Mouse (Mus musculus) adrenal gland, adult 18-20 months (tissue): ENCODE measurements around the gene Zdhhc25. TPM values are rescaled to one million over a fixed set of nuclear protein-coding genes. Genes with fewer than 3 reads are reported as not detected.

Experiments
- DNase-seq, 2 experiments: peaks; one replicate each; pipeline ENCODE4 v3.0.0; 2021 to 2022; ENCODE audit warnings: low spot score in 2 of 2
- long read RNA-seq, 2 experiments: library from polyadenylated mRNA; stranded (forward); transcript quantifications; one replicate each; pipeline ENCODE4 v2.0.0; 2021
- total RNA-seq, 2 experiments: library from RNA; stranded (reverse); gene quantifications; 1 replicate in 1 of 2; 2 replicates in 1 of 2; pipeline ENCODE4 v1.2.3; 2021

Gene Zdhhc25
- total RNA-seq = not detected
- long read RNA-seq, experiment 1 = 0 reads
- long read RNA-seq, experiment 2 = 0 reads

DNA sequence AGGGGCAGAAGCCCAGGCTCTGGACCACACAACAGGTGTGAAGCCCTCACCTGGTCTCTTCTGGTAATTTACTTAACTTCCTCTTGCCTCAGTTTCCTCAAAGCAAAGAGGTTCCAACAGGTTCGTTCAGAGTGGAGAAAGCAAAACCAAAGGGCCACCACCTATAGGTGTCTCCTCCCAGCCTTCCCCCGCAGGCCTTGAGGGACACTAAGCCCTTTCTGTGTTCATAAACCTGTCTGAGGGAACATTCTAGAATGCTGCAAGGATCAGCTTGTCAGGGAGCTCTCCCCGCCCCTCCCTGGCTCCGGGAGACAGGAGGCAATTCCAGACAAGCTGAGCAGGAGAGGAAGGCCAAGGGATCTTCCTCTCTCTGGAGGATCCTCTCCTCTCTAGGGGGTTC lies at the start of gene Zdhhc25:
Gene Zdhhc25, plus strand, starts transcription at position 301 of the 400 bp plus-strand sequence.
- DNase-seq = no peak

DNA sequence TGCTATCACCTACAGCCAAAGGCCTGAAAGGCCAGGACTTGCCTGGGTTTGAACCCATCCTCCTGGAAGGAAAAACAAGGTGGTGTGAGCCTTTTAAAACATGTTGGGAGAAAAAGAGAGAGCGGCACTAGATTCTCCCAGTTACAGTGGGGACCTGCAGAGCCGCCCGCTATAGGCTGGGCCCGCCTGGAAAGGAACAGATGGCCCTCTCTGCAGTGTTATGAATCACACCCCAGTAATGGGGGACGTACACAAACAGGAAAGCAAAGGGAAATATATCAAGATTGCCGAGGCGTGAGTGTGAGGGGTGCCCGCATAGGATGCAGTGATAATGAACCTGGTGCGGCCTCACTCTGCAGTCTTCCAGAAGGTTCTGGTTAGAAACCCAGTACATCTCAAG lies 47.2 kb upstream of the Zdhhc25 start:
- DNase-seq = no peak

DNA sequence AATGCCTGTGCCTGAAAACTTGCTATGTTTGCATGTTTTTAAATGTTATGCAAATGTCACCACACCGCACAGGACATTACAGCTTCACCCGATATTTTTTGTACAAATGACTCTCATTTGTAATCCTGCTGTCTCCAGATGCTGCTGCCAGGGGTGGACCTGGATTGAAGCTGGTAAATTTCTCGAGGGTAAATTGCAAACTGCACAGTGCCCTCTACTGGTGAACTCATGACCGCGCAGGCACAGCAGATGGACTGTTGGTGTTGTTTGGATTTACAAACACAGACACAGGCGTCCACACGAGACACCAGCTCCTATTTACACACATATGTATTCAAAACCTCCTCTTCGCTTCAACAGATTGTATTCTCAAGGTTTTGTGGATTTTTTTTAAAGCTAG lies 44.6 kb upstream of the Zdhhc25 start:
- DNase-seq = peak in 1 of 2 experiments; percentile 12

DNA sequence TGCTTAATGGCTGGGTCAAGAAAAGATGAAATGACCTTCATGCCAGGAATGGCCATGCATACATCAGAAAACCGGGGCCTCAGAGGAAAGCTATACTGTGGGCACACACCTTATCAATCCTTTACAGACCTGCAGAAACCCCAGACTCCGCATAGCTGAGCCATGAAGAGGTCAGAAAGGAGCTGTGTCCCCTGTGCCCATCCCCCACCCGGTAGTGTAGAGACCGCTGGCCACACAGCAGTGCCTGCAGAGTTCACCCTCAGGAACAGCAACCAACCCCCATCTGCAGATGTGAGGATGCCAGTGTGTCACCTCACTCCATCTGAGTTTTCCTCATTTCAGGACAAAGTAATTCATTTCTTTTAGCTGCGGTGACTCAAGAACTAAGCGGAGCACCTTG lies 39.5 kb upstream of the Zdhhc25 start:
- DNase-seq = no peak

DNA sequence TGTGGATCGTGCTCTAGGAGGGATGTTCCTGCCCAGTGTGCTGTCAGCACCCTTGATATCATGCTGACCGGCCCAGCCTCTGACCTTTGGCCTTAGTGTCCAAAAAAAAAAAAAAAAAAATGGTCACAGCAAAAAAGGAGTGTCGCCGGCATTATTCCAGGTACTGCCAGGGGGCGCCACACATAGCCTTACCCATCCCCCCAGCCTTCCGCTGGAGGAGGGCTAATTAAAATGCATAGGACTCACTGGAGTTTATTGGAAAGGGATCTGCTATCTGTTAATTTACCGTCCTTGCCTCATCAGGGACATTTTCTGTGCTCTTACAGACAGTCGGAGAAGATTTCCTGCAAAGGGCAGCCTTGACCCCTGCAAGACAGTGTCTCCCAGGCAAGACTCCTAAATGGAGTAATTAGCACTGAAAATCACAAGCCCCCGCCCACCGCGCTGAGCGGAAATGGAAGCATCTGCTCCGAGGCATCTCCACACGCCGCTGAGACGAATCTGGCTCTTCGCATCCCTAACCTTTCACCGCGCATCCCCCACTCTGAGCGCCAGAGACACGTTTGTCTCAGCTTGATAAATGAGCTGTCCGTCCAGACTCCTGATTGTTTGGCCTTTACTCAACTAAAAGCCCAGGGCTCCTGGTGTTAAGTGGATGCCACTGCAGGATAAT lies 38.9 kb upstream of the Zdhhc25 start:
- no peak for DNase-seq

DNA sequence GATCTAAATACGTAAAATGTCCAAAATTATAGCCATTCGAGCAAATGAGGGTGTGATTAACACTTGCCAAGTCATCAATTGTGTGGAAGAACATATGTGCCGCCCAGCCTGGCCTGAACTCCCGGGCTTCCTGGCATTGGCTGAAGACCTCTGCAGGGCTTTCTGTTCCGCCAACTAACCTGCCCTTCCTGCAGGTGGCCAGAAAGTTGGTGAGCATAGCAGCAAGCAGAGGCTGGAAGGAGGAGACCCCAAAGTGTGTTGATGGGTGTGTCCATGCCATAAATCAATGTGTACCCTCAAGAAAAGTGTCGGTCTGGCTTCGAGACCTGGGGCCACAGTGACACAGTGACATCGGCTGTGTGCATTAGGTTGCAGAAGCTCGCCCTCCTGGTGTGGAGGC lies 34.8 kb upstream of the Zdhhc25 start:
- DNase-seq = no peak

DNA sequence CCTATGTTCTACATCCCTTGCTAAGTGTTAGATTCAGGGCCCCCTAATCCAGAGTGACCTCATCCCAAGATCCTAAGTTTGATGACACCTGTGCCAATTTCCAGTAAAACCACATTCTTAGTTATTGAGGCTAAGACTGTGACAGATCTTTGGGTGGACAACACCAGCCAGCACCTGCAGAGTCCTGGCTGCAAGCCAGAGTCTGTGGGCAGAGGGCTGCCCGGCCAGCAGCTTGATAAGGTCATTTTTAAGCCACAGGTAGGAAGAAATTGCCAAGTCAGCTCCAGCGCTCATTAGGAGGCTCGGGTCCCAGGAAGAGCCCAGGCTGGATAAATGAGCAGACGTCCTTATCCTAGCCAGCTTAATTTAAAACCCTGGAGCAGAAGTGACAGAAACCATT lies 34.3 kb upstream of the Zdhhc25 start:
- no peak for DNase-seq

DNA sequence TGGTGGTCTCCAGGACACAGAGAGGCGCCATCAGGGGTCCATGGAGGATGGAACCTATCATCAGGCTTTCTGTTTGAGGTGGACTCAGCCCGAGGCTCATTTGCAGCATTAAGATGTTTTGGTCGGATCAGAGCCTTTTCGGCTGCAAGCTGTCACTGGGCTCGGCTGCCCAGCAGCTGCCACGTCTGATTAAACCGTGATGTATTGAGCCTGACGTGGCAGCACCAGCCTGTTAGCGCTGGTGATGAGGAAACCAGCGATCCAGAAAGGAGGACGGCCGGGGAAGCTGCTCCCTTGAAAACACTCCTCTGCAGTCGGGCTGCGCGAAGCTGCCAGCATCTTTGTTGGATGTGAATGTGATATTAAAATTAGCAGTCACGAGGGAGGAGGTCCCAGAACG lies 29.4 kb upstream of the Zdhhc25 start:
- no peak for DNase-seq

DNA sequence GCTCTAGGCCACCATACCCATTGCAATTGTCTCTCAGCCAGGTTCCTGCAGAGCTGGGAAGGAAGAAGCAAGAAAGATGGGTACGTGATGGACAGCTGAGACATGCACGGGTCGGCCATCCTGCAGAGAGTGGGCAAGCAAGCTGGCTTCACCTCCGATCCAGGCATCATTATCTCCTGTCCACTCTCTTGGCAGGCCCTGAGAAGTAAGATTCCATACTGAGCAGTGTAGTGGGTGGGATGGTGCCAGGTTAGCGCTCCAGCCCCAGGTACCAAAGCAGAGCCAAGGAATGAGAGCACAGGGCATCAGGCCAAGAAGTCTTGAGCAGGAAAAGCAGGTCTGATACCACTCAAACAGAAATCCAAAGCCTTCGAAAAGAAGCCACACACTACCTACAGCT lies 20.6 kb upstream of the Zdhhc25 start:
- DNase-seq = no peak

DNA sequence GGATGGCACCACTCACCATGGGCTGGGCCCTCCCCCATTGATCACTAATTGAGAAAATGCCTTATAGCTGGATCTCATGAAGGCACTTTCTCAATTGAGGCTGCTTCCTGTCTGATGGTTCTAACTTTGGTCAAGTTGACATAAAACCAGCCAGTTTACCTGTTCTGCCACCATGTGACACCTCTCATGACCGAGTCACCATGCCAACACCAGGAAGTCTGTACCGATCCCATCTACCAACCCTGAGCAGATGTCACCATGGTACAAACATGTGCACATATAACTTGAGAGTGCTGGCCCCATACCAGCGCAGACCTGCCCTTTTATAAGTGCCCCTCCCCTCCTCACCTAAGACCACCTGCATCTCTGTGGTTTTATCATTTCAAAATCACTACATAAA lies 2.4 kb downstream of the Zdhhc25 start:
- DNase-seq = no peak

DNA sequence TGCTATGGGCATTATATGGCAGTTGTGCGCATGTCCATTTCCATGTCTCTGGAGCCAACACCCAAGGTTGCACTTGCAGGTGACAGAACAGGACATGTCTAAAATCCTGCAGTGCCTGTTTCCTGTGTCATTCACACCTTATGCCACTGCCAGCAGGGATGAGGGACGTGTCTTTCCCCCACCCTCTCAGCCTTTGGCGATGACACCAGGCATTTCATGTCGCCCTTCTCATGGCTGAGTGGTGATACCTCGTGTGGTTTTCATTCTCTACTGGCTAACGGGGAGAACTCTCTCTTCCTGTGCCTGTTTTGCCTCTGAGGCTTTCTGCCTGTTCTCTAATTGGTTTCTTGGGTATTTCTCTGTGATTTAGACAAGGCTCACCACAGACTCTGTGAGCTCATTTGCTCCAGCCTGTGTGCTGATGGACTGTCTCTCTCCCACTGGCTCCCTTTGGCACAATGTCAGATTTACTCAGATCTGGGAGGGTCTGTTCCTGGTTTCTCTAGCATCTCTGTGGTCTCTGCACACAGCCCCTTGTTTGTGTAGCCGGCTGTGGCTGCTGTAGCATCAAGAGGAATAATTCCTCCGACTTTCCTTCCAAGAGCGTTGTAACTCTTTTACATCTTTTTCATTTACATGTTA lies 3.1 kb downstream of the Zdhhc25 start:
- no peak for DNase-seq

DNA sequence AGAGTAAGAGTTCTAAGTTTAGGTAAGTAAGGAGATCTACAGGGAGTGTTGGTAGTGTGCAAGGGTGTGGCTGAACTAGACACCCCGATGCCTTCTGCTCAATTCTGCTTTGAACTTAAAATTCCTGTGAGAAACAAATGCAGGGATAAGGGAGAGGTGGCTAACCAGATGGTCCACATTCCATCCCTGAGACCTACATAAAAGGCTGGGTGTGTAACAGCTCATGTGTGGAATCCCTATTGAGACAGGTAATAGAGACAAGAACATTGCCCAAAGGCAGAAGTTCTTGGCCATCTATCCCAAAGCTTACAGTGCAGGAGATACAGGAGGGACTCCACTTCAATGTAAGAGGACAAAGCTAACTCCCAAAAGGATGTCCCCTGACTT lies 3.6 kb downstream of the Zdhhc25 start:
- DNase-seq = no peak

DNA sequence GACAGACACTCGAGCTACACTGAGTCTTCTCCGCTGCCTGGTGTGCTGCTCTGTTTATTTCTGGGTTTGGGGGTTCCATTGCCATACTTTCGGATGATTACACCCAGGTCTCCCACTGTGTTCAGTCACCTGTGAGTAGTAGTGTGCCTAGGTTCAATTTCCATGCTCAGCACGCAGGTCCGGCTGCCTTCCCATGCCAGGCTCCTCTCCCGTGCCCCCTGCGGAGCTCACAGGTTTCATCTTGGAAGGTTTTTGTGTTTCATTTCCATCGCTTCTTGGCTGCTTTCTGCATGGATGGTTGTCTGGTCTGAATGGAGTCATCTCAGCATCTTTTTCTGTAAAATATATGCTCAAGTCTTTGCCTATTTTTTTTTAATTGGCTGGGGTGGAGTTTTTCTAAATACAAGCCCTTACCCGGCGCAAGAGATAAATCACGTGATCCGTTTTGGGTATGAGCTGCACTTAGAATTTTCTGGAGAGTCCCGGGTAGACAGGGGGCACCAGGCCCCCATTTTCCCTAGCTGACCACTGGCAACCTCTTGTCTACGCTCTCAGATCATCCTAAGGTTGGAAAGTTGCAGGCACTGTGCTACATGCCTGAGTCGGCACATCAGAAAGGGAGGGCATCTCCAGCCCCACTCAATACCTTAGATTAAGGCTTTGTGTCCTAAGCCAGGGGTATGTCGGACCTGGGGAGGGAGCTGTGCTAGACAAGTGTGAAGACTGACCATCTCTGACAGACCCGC lies 4.7 kb downstream of the Zdhhc25 start:
- DNase-seq = no peak

DNA sequence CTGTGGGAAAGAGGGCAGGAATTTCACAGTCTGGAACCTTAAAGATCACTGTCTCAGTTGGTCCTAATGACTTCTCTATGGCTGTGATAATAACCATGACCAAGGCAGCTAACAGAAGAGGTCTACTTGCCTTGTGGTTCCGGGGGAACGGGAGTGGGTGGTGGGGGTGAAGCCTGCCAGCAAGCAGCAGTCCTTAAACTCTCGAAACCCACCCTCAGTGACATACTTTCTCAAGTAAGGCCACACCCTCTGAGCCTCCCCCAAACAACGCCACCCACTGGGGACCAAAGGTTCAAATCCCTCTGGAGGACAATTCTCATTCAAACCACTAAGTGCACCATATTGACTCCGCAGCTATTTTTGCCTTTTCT lies 5.3 kb downstream of the Zdhhc25 start:
- DNase-seq = no peak

DNA sequence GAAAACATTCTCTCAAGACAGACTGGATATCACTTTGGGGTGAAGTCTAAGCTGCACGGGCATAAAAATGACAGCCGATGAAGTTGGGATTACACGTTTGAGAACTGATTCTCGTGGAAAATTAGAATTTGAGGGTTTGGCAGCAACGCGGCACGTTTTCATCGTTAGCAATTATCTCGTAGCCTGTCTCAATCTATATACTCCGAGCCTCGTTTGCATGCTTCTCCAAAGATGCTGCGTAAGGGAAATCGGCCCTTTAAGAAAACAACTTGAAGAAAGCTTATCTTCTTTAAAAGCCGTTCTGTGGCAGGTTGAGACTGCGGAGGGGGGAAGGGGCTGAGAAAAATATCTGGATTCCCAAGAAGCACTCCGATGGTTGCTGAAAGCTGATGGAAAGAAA lies 17.0 kb downstream of the Zdhhc25 start:
- DNase-seq = no peak

DNA sequence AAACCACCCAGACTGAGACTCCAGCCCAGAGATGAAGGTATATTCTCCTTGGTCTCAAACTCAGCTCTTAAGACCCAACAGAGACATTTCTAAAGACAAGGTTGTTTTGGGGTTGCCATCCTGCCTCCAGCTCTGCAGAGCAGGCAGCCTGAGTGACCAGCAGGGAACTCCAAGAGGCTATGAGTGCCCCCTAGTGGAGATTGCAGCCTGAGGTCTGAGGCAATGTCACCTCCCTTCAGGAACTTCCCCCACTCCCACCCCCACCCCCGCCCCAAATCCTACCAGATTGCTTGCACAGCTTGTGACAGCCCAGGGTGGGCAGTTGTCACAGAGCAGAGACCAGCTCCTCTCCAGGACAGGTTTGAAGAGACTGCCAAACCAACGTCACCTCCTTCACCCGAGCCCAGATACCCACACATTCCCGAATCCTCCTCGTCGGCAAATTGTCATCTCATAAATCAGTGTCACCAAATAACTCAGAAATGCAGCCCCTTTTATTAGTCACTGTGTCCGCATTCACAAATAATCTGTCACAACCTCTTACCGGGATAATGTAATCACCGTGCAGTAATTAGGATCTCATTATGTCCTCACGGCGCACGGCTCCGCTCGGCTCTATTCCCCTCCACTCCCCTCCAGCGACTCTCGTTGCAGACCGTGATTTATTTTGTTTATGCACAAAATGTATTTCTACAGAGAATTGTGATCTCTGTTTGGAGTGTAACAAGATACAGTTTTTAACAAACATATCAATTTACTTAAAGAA lies 18.1 kb downstream of the Zdhhc25 start:
- peak in 1 of 2 experiments; percentile 6 for DNase-seq

DNA sequence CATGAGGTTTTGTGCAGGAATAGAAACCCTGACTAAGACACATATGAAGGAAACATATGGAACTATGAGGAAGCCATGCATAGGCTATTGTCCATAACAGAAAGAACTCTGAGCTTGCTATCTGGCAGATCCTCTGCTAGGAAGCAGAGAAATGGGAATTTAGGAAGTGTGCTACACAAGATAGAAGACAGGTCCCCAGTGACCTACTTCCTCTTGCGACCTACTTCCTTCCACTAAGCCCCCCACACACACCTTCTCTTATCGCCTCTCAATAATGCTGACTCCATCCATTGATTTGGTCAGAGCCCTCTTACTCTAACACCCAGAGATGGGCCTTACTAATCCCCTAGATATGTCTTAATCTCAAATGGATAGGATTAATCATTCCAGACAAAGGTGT lies 19.9 kb downstream of the Zdhhc25 start:
- no peak for DNase-seq

DNA sequence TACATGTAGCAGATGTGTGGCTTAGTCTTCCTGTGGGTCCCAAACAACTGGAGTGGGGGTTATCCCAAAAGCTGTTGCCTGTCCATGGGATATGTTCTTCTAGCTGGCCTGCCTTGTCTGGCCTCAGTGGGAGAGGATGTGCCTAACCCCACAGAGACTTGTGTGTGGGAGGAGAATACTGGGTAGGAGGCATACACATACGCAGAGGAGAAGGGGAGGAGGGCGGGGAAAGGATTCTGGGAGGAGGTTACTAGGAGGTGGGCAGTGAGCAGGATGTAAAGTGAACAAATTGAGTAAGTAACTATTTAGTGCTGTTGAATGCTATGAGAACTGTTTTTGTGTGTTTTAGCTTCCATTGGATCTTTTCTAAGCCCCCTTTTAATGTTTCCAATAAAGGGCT lies 23.8 kb downstream of the Zdhhc25 start:
- no peak for DNase-seq

DNA sequence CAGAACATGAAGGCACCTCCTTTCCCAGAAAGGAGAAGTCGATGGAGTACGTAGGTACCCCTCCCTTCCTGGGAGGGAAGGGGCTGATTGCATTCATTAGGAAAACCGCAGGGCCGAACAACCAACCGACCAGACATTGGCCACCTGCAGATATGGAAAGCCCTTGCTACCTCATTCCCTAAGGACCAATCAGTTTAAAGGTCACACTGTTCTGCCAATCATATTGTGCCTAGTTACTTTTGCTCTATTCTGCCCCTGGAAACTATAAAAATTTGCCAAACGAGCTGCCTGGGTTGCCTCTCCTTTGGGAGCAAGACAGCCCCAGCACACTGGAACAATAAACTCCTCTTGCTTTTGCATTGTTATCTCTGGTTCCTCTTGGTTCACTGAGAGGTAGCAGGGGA lies 24.8 kb downstream of the Zdhhc25 start:
- no peak for DNase-seq

DNA sequence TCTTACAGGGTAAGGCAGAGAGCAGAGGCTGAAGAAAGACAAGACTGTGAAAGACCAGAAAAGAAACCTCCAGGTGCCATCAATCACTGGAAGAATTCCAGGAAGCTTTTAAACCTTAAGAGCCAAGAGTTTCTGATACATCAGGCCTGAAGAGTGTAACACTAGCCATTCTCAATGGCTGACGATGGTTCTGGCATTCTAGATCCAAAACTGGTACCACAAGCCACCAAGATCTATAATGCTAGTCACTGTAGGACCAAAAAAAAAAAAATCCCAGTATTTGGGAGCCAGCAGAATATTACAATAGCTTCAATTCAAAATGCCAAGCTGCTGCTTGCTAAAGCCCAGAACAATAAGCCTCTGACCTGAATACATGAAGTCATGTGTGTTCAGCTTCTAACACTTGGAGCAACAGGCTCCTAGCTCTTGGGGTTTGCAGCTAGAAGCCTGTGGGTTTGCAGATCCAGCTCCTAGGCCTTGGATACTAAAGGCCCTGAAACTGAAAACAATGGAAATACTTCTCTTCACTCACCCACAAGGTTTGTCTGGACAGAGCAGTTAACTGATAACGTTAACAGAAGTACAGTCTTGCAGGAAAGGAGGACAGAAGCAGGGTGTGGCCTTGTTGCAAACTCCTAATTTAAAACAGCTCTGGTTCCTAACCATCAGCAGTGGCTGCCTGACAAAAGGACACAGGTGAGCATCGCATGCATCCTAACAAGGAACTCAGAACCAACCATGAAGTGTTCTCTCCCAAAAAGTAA lies 25.4 kb downstream of the Zdhhc25 start:
- no peak for DNase-seq
